Mouse (Mus musculus) heart, adult 2 months (tissue): ENCODE data around the gene Ckb.

Source experiments
- CTCF ChIP-seq: fragments of 200-600 bp; IDR thresholded peaks from 2 replicates; pipeline ENCODE4 v1.8.1; 2022; ENCODE audit warnings: antibody characterized with exemption, mild to moderate bottlenecking, moderate library complexity
- POLR2A ChIP-seq: fragments of 200-500 bp; IDR thresholded peaks from 2 replicates; pipeline ENCODE4 v1.6.1; 2011; ENCODE audit warnings: mild to moderate bottlenecking, low read depth, low read length, control low read depth; ENCODE audit not compliant: insufficient read depth

DNA sequence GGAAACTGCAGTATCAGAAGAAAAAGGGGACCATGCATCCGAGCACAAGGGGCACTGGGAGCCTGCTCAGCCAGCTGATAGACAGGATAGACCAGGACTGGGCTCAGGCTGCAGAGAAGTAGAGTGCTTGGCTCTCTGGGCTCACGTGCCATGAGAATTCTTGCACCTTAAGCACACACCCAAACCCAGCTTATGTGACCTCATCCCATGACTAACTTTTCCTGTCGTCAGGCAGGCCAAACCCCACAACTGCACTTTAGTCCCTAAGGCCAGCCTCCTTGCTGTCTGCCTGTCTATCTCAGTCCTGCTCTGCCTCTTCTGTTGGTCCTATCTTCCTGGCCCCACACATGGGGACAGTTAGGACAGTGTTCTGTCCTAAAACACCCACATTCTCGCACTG is 25.6 kb upstream of the Ckb start:
- no peak for TF ChIP-seq CTCF
- TF ChIP-seq POLR2A, result no peak
